In the genomic region with DNA sequence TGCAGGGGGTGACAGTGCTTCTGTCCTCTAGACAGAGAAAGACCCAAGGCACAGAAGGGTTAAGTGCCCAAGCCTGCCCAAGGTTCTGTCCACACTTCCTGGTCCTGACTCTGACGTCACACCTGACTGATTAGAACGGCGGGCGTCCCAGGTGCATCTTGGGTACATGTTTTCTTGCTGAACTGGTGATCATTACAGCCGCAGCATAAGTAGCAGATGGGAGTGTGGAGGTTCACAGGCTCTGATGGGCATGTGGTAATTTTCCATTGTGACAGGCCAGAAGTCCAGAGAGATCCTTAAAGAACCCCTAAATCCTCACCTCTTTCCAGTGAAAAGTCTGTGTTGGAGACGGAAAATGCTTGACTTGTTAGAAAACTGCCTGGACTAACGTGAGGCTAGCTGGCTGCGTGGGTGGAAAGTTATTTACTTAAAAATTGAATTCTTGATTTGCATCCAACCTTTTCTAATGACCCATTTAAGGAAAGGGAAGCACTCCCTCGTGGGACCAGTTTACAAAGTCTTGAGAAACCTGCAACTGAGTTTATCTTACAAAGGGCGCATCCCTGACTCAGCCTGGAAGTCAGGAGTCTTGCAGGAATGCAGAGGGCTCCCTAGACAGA, we compare ENCODE assay signal across 10 mouse cellular contexts. TPM values are rescaled to one million over a fixed set of nuclear protein-coding genes. Genes with fewer than 3 reads are reported as not detected.
DNase-seq lines count a peak whose midpoint lies in the region; ATAC-seq and TF ChIP-seq lines count a peak whose summit lies in the region.
"Had no signal": no experiment of that assay in that cellular context is flagged by ENCODE, and none has a peak within 500 bp of the region (broad histone marks: within the 10 kb centered on the region; RNA-seq: fewer than 3 reads in every experiment).

No protein-coding gene starts in this region.

- no peak overlapping the region for H3K9ac ChIP-seq in limb, embryonic 14.5 days (ENCODE audit: low read depth, low read length, severe bottlenecking)
- no peak overlapping the region for H3K9ac ChIP-seq in stomach, embryonic 15.5 days
- H3K9ac ChIP-seq in midbrain, embryonic 16.5 days (ENCODE audit: low read depth, low read length): no peak overlapping the region

- no peak for ATAC-seq in limb, embryonic 14.5 days (ENCODE audit: low FRiP score, low read depth)
- peak; percentile 56 for ATAC-seq in stomach, embryonic 15.5 days (ENCODE audit: insufficient read depth, low FRiP score, low read depth)
- no peak for ATAC-seq in midbrain, embryonic 16.5 days

- H3K4me1 ChIP-seq in limb, embryonic 14.5 days (ENCODE audit: control insufficient read depth, insufficient read depth, low read length): 0 out of 2 replicates have a peak, but pooled peaks cover 3% of the 10 kb centered on the region
- H3K4me1 ChIP-seq in limb, embryonic 10.5 days: peaks cover 19% of the 10 kb centered on the region
- H3K4me1 ChIP-seq in stomach, embryonic 15.5 days: peaks cover 28% of the 10 kb centered on the region
- no peaks in the 10 kb centered on the region for H3K4me1 ChIP-seq in midbrain, embryonic 16.5 days (ENCODE audit: control insufficient read depth, insufficient read depth, low read length)

- H3K4me3 ChIP-seq in limb, embryonic 14.5 days (replicated peaks; ENCODE audit: low read length): no peak overlapping the region
- no peak overlapping the region for H3K4me3 ChIP-seq in limb, embryonic 10.5 days
- H3K4me3 ChIP-seq in stomach, embryonic 15.5 days (replicated peaks): no peak overlapping the region
- no peak overlapping the region for H3K4me3 ChIP-seq in midbrain, embryonic 16.5 days (ENCODE audit: low read depth, low read length)

- peak; percentile 9 for DNase-seq in limb, embryonic 14.5 days (ENCODE audit: low spot score)
- DNase-seq in limb, embryonic 10.5 days (ENCODE audit: low spot score): no peak
- peak; percentile 13 to 21 for DNase-seq in cerebellum, postnatal 25 days
- DNase-seq in kidney, adult 9 months: peak; percentile 63
- no peak for DNase-seq in ovary, postnatal 10 days (ENCODE audit: low spot score)
- DNase-seq in spleen, postnatal 10 days (ENCODE audit: low spot score in 2 of 2): no peak
- DNase-seq: right cerebral cortex, postnatal 4 days had no signal

- H3K4me2 ChIP-seq in limb, embryonic 14.5 days (replicated peaks; ENCODE audit: low read depth, low read length, severe bottlenecking): no peak overlapping the region
- H3K4me2 ChIP-seq in stomach, embryonic 15.5 days: peak overlapping the region; percentile 25; the same call in 1 of the 2 replicates
- no peak overlapping the region for H3K4me2 ChIP-seq in midbrain, embryonic 16.5 days (ENCODE audit: low read length)

- no peak for TF ChIP-seq POLR2A in limb, embryonic 14.5 days (IDR thresholded peaks at IDR 0.05; ENCODE audit: borderline replicate concordance, extremely low read depth, insufficient read depth, insufficient read length)

- no peaks in the 10 kb centered on the region for H3K27me3 ChIP-seq in limb, embryonic 14.5 days (ENCODE audit: control insufficient read depth, insufficient read depth, low read length)
- no peaks in the 10 kb centered on the region for H3K27me3 ChIP-seq in limb, embryonic 10.5 days (ENCODE audit: low read depth, poor library complexity, severe bottlenecking)
- no peaks in the 10 kb centered on the region for H3K27me3 ChIP-seq in stomach, embryonic 15.5 days (replicated peaks)
- no peaks in the 10 kb centered on the region for H3K27me3 ChIP-seq in midbrain, embryonic 16.5 days (ENCODE audit: control insufficient read depth, insufficient read depth, low read depth, low read length)

- WGBS in limb, embryonic 14.5 days: 54% methylated on average over 10 of the region's 10 CpGs
- WGBS in limb, embryonic 10.5 days: 69% methylated on average over 10 of the region's 10 CpGs
- WGBS in stomach, embryonic 15.5 days: 32% methylated on average over 10 of the region's 10 CpGs
- 81% methylated on average over 10 of the region's 10 CpGs for WGBS in midbrain, embryonic 16.5 days

- H3K9me3 ChIP-seq in limb, embryonic 14.5 days (ENCODE audit: control insufficient read depth, low read length): no peaks in the 10 kb centered on the region
- no peaks in the 10 kb centered on the region for H3K9me3 ChIP-seq in limb, embryonic 10.5 days (replicated peaks)
- H3K9me3 ChIP-seq in stomach, embryonic 15.5 days: no peaks in the 10 kb centered on the region
- no peaks in the 10 kb centered on the region for H3K9me3 ChIP-seq in midbrain, embryonic 16.5 days (replicated peaks; ENCODE audit: control insufficient read depth, low read length, poor library complexity, severe bottlenecking)

- H3K36me3 ChIP-seq in limb, embryonic 14.5 days (ENCODE audit: control insufficient read depth, insufficient read depth, low read length): no peaks in the 10 kb centered on the region
- no peaks in the 10 kb centered on the region for H3K36me3 ChIP-seq in limb, embryonic 10.5 days
- no peaks in the 10 kb centered on the region for H3K36me3 ChIP-seq in stomach, embryonic 15.5 days
- H3K36me3 ChIP-seq in midbrain, embryonic 16.5 days (ENCODE audit: control insufficient read depth, insufficient read depth, low read length): no peaks in the 10 kb centered on the region

- no peak overlapping the region for H3K27ac ChIP-seq in limb, embryonic 14.5 days (replicated peaks; ENCODE audit: low read depth, low read length)
- H3K27ac ChIP-seq in limb, embryonic 10.5 days: no peak overlapping the region
- H3K27ac ChIP-seq in stomach, embryonic 15.5 days: peak overlapping the region; percentile 65
- no peak overlapping the region for H3K27ac ChIP-seq in midbrain, embryonic 16.5 days (ENCODE audit: low read length)

RNA-seq across cellular contexts. Expression of a gene that starts 20.4 kb away (rescaled TPM):
- not detected in 2 replicates for polyA plus RNA-seq in limb, embryonic 14.5 days (2012; rRNA removed)
- not detected in 2 replicates for polyA plus RNA-seq in limb, embryonic 14.5 days (2014; fragmentation: Nextera tagmentation; extraction: Ambion mirVana)
- not detected in 2 replicates for polyA plus RNA-seq in limb, embryonic 10.5 days (2016; fragmentation: Nextera tagmentation; extraction: Ambion mirVana)
- not detected in 2 replicates for polyA plus RNA-seq in stomach, embryonic 15.5 days (2015; fragmentation: Nextera tagmentation; extraction: Ambion mirVana)
- not detected in 2 replicates for polyA plus RNA-seq in midbrain, embryonic 16.5 days (2015; fragmentation: Nextera tagmentation; extraction: Ambion mirVana)
- polyA plus RNA-seq: liver, embryonic 16.5 days had no signal

Comparison
In these comparisons a context has a peak if more than half of its experiments do, and no peak if none do; other contexts are left out.
1. DNase-seq: peak in limb, embryonic 14.5 days (single experiment), cerebellum, postnatal 25 days (2 of 2) and kidney, adult 9 months (single experiment); none in limb, embryonic 10.5 days (single experiment), ovary, postnatal 10 days (single experiment) and spleen, postnatal 10 days (0 of 2).